13 mouse cellular contexts compared by ENCODE assay signal in genomic region chr8:107671471-107671870, GRCm38 (mm10).
DNase-seq lines count a peak whose midpoint lies in the region; ATAC-seq lines count a peak whose summit lies in the region.
"Had no signal": no experiment of that assay in that cellular context is flagged by ENCODE, and none has a peak within 500 bp of the region (broad histone marks: within the 10 kb centered on the region; RNA-seq: fewer than 3 reads in every experiment).

No protein-coding gene starts in this region.

- no peak overlapping the region for H3K9ac ChIP-seq in forebrain, embryonic 14.5 days (ENCODE audit: low read length)
- no peak overlapping the region for H3K9ac ChIP-seq in midbrain, embryonic 14.5 days (replicated peaks; ENCODE audit: low read length)
- H3K9ac ChIP-seq: heart, embryonic 12.5 days; liver, postnatal 0 days had no signal

- intact Hi-C loops in heart, postnatal 14 days (cut with DNase I): no loop called here

- no peaks in the 10 kb centered on the region for H3K4me1 ChIP-seq in heart, embryonic 10.5 days
- peaks cover 5% of the 10 kb centered on the region; the same call in 1 of the 2 replicates for H3K4me1 ChIP-seq in forebrain, embryonic 14.5 days (ENCODE audit: control insufficient read depth, insufficient read depth, low read length)
- H3K4me1 ChIP-seq in midbrain, embryonic 14.5 days (ENCODE audit: control insufficient read depth, insufficient read depth, low read length): no peaks in the 10 kb centered on the region
- H3K4me1 ChIP-seq: heart, embryonic 12.5 days had no signal

- no peaks in the 10 kb centered on the region for H3K36me3 ChIP-seq in heart, embryonic 10.5 days
- no peaks in the 10 kb centered on the region for H3K36me3 ChIP-seq in forebrain, embryonic 14.5 days (ENCODE audit: control insufficient read depth, insufficient read depth, low read length)
- no peaks in the 10 kb centered on the region for H3K36me3 ChIP-seq in midbrain, embryonic 14.5 days (ENCODE audit: control insufficient read depth, insufficient read depth, low read length)
- H3K36me3 ChIP-seq: heart, embryonic 12.5 days had no signal

- no peaks in the 10 kb centered on the region for H3K27me3 ChIP-seq in heart, embryonic 10.5 days (ENCODE audit: insufficient read depth, poor library complexity, severe bottlenecking)
- H3K27me3 ChIP-seq in forebrain, embryonic 14.5 days (replicated peaks; ENCODE audit: control insufficient read depth, insufficient read depth, low read length): no peaks in the 10 kb centered on the region
- H3K27me3 ChIP-seq in midbrain, embryonic 14.5 days (ENCODE audit: control insufficient read depth, insufficient read depth, low read length): no peaks in the 10 kb centered on the region
- H3K27me3 ChIP-seq: heart, embryonic 12.5 days had no signal

- no peaks in the 10 kb centered on the region for H3K9me3 ChIP-seq in heart, embryonic 10.5 days
- no peaks in the 10 kb centered on the region for H3K9me3 ChIP-seq in forebrain, embryonic 14.5 days (replicated peaks; ENCODE audit: control insufficient read depth, low read length)
- H3K9me3 ChIP-seq in midbrain, embryonic 14.5 days (ENCODE audit: control insufficient read depth, low read length): no peaks in the 10 kb centered on the region
- H3K9me3 ChIP-seq: heart, embryonic 12.5 days had no signal

- H3K27ac ChIP-seq in heart, embryonic 10.5 days: no peak overlapping the region
- H3K27ac ChIP-seq in forebrain, embryonic 14.5 days (ENCODE audit: low read depth, low read length): no peak overlapping the region
- peak overlapping the region; percentile 42; the same call in 1 of the 2 replicates for H3K27ac ChIP-seq in midbrain, embryonic 14.5 days (replicated peaks; ENCODE audit: low read depth, low read length)

- DNase-seq in heart, embryonic 10.5 days (ENCODE audit: low spot score): peak; percentile 36
- no peak for DNase-seq in heart, postnatal 14 days
- DNase-seq in Muller cell, postnatal 12 days (ENCODE audit: inconsistent ontology term): peak; percentile 87
- peak; percentile 82 for DNase-seq in forebrain, embryonic 14.5 days (ENCODE audit: low spot score)
- peak; percentile 73 for DNase-seq in midbrain, embryonic 14.5 days
- no peak for DNase-seq in layer of hippocampus, adult 8-10 months (ENCODE audit: low spot score in 2 of 2)
- DNase-seq in spleen, postnatal 36 days (ENCODE audit: low spot score in 2 of 2): no peak
- DNase-seq: kidney, adult 8-10 months; liver, postnatal 0 days; right cerebral cortex, postnatal 25 days; thymus, adult 2 months had no signal

- H3K4me2 ChIP-seq in forebrain, embryonic 14.5 days (ENCODE audit: low read length): no peak overlapping the region
- no peak overlapping the region for H3K4me2 ChIP-seq in midbrain, embryonic 14.5 days (ENCODE audit: low read length)
- H3K4me2 ChIP-seq: heart, embryonic 12.5 days had no signal

- peak; percentile 54; the same call in 1 of the 2 replicates for ATAC-seq in forebrain, embryonic 14.5 days
- ATAC-seq in midbrain, embryonic 14.5 days (ENCODE audit: low FRiP score, low TSS enrichment): no peak
- no peak for ATAC-seq in megakaryocyte-erythroid progenitor cell, adult 5-6 weeks (replicated peaks; ENCODE audit: low FRiP score, low TSS enrichment, poor library complexity, severe bottlenecking)
- ATAC-seq: liver, postnatal 0 days had no signal

- 77% methylated on average over 8 of the region's 8 CpGs for WGBS in heart, embryonic 10.5 days
- WGBS in forebrain, embryonic 14.5 days: 23% methylated on average over 8 of the region's 8 CpGs
- 35% methylated on average over 8 of the region's 8 CpGs for WGBS in midbrain, embryonic 14.5 days

- no peak overlapping the region for H3K4me3 ChIP-seq in heart, embryonic 10.5 days
- no peak overlapping the region for H3K4me3 ChIP-seq in forebrain, embryonic 14.5 days (ENCODE audit: low read depth, low read length)
- H3K4me3 ChIP-seq in midbrain, embryonic 14.5 days (replicated peaks; ENCODE audit: low read depth, low read length): no peak overlapping the region
- H3K4me3 ChIP-seq: heart, embryonic 12.5 days had no signal

Comparison
In these comparisons a context has a peak if more than half of its experiments do, and no peak if none do; other contexts are left out.
1. DNase-seq: peak in heart, embryonic 10.5 days (single experiment), Muller cell, postnatal 12 days (single experiment), forebrain, embryonic 14.5 days (single experiment) and midbrain, embryonic 14.5 days (single experiment); none in heart, postnatal 14 days (0 of 2), layer of hippocampus, adult 8-10 months (0 of 2) and spleen, postnatal 36 days (0 of 2).